Mouse (Mus musculus) embryo, embryonic 11.5 days (tissue): Measurements from ENCODE around the gene Krt2.

Source experiments
- DNase-seq: peaks from one replicate; pipeline ENCODE4 v3.0.0-alpha.2; 2012; ENCODE audit warnings: low read depth, low spot score

The Krt2 gene

GRCm38 (mm10) chr15:101772711-101773081 lies 45.3 kb downstream of the Krt2 start:
- peak; percentile 80 for DNase-seq

GRCm38 (mm10) chr15:101772080-101772710 lies 45.8 kb downstream of the Krt2 start:
- DNase-seq, result peak; percentile 19

- DNase-seq, result no peak
These were observed 47.7 kb downstream of the Krt2 start for GRCm38 (mm10) chr15:101770226-101770625.
